Mouse (Mus musculus): Measurements from ENCODE around the gene Auh.

GRCm38 (mm10) chr13:52947545-52947944 is 18.1 kb upstream of the Auh start:
- no peak for TF ChIP-seq POLR2A (IDR thresholded peaks at IDR 0.05; ENCODE audit: borderline replicate concordance, extremely low read depth, low read depth, low read length)
- TF ChIP-seq CTCF (IDR thresholded peaks at IDR 0.05; ENCODE audit: insufficient read depth, low read length) = no peak

All from lung, adult 2 months (tissue).